In the genomic region with DNA sequence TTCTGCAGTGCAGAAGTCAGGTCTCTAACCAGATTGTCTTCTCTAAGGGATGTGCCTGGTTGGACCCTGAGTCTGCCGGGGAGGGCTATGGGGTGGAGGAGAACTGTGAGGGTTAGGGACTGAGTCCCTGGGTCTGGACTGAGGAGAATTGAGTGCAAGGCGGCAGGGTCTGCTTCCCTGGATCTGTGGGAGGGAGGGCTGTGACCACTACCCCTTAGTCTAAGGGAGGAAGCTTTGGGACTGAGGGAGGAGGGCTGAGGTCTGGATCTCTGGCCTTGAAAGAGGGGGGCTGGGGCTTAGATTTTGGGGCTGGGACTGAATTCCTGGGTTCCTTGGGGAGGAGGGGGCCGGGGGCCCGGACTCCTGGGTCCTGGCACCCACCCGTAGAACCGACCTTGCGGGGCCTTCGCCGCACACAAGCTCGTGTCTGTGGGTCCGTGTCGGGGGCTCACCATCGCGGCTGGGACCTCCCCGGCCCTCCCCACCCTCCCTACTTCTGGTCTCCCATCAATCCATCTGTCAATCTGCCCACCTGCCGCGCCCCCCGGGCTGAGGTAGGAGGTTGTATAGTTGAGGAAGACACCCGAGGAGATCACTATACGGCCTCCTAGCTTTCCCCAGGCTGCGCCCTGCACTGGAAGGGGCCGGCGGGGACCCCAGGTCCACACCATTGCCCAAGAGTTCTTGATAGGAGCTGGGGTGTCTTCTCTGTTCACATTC, we compare ENCODE assay signal across 9 mouse cellular contexts. TPM values are rescaled to one million over a fixed set of nuclear protein-coding genes. Genes with fewer than 3 reads are reported as not detected.
DNase-seq lines count a peak whose midpoint lies in the region; ATAC-seq lines count a peak whose summit lies in the region.
"Had no signal": no experiment of that assay in that cellular context is flagged by ENCODE, and none has a peak within 500 bp of the region (broad histone marks: within the 10 kb centered on the region; RNA-seq: fewer than 3 reads in every experiment).

No protein-coding gene starts in this region.

- H3K4me3 ChIP-seq in heart, embryonic 12.5 days, result peak overlapping the region; percentile 100
- H3K4me3 ChIP-seq in forebrain, embryonic 16.5 days (replicated peaks; ENCODE audit: low read length), result peak overlapping the region; percentile 97
- H3K4me3 ChIP-seq in liver, embryonic 15.5 days (replicated peaks), result no peak overlapping the region

- H3K27me3 ChIP-seq in heart, embryonic 12.5 days (replicated peaks), result no peaks in the 10 kb centered on the region
- no peaks in the 10 kb centered on the region for H3K27me3 ChIP-seq in forebrain, embryonic 16.5 days (replicated peaks; ENCODE audit: control insufficient read depth, insufficient read depth, low read length)
- H3K27me3 ChIP-seq in liver, embryonic 15.5 days, result peaks cover 42% of the 10 kb centered on the region

- H3K27ac ChIP-seq in heart, embryonic 12.5 days (ENCODE audit: poor library complexity, severe bottlenecking), result peak overlapping the region; percentile 100; the same call in 1 of the 2 replicates
- H3K27ac ChIP-seq in forebrain, embryonic 16.5 days (ENCODE audit: low read length), result peak overlapping the region; percentile 100; the same call in 1 of the 2 replicates
- no peak overlapping the region for H3K27ac ChIP-seq in liver, embryonic 15.5 days (replicated peaks)

- DNase-seq in heart, adult 8-10 months (ENCODE audit: low spot score), result no peak
- peak; percentile 33 for DNase-seq in cerebellum, adult 8-10 months
- DNase-seq in T-cell, adult 2 months (ENCODE audit: low spot score), result no peak
- DNase-seq in yolk sac, embryonic 10.5 days (ENCODE audit: low spot score), result no peak
- DNase-seq in layer of hippocampus, adult 11-12 months (ENCODE audit: low spot score), result no peak

- no peak for ATAC-seq in heart, embryonic 12.5 days (ENCODE audit: insufficient number of reproducible peaks, low FRiP score)
- ATAC-seq in forebrain, embryonic 16.5 days, result no peak
- ATAC-seq in liver, embryonic 15.5 days (ENCODE audit: insufficient read depth), result no peak

- H3K9me3 ChIP-seq in heart, embryonic 12.5 days (replicated peaks), result no peaks in the 10 kb centered on the region
- no peaks in the 10 kb centered on the region for H3K9me3 ChIP-seq in forebrain, embryonic 16.5 days (ENCODE audit: control insufficient read depth, low read length)
- H3K9me3 ChIP-seq in liver, embryonic 15.5 days (replicated peaks), result no peaks in the 10 kb centered on the region

- H3K9ac ChIP-seq in heart, embryonic 12.5 days, result peak overlapping the region; percentile 99
- H3K9ac ChIP-seq in forebrain, embryonic 16.5 days (replicated peaks; ENCODE audit: low read depth, low read length), result peak overlapping the region; percentile 100
- H3K9ac ChIP-seq in liver, embryonic 15.5 days, result no peak overlapping the region

- H3K4me1 ChIP-seq in heart, embryonic 12.5 days (replicated peaks), result peaks cover 60% of the 10 kb centered on the region
- peaks cover 42% of the 10 kb centered on the region for H3K4me1 ChIP-seq in forebrain, embryonic 16.5 days (replicated peaks; ENCODE audit: control insufficient read depth, insufficient read depth, low read length)
- H3K4me1 ChIP-seq in liver, embryonic 15.5 days (replicated peaks), result 0 out of 2 replicates have a peak, but pooled peaks cover 8% of the 10 kb centered on the region

- peaks cover 45% of the 10 kb centered on the region for H3K36me3 ChIP-seq in heart, embryonic 12.5 days
- H3K36me3 ChIP-seq in forebrain, embryonic 16.5 days (ENCODE audit: control insufficient read depth, insufficient read depth), result peaks cover 10% of the 10 kb centered on the region
- H3K36me3 ChIP-seq in liver, embryonic 15.5 days (replicated peaks), result no peaks in the 10 kb centered on the region

- WGBS in heart, embryonic 12.5 days, result 59% methylated on average over 23 of the region's 23 CpGs
- WGBS in forebrain, embryonic 16.5 days, result 57% methylated on average over 23 of the region's 23 CpGs
- 68% methylated on average over 23 of the region's 23 CpGs for WGBS in liver, embryonic 15.5 days (ENCODE audit: insufficient replicate concordance)

- peak overlapping the region; percentile 82 for H3K4me2 ChIP-seq in heart, embryonic 12.5 days
- peak overlapping the region; percentile 92 for H3K4me2 ChIP-seq in forebrain, embryonic 16.5 days (ENCODE audit: low read length)
- H3K4me2 ChIP-seq in liver, embryonic 15.5 days, result peak overlapping the region; percentile 55; the same call in 1 of the 2 replicates

RNA-seq across cellular contexts. Expression of a gene that starts 3.0 kb away (rescaled TPM):
- polyA plus RNA-seq in heart, embryonic 12.5 days (2016; fragmentation: Nextera tagmentation; extraction: Ambion mirVana), result 33.3 and 34.8 TPM in 2 replicates
- total RNA-seq in heart, adult 8-10 months (2022), result 10 to 100 TPM in 2 of 4 experiments, 1 to 10 TPM in 2; 8.9 to 14.9 (median 10.6) TPM
- 19.0 and 30.7 TPM in 2 replicates for polyA plus RNA-seq in forebrain, embryonic 16.5 days (2015; fragmentation: Nextera tagmentation; extraction: Ambion mirVana)
- 4.1 TPM in 2 replicates for polyA plus RNA-seq in liver, embryonic 15.5 days (2015; fragmentation: Nextera tagmentation; extraction: Ambion mirVana)

RNA-seq across cellular contexts. Expression of a gene that starts 25.0 kb away (rescaled TPM):
- polyA plus RNA-seq in heart, embryonic 12.5 days (2016; fragmentation: Nextera tagmentation; extraction: Ambion mirVana), result 0.80 and 1.0 TPM in 2 replicates
- under 1 TPM in 3 of 4 experiments, not detected in 1; 0.57 to 0.97 (median 0.75) TPM for total RNA-seq in heart, adult 8-10 months (2022)
- polyA plus RNA-seq in forebrain, embryonic 16.5 days (2015; fragmentation: Nextera tagmentation; extraction: Ambion mirVana), result 0.32 and 0.92 TPM in 2 replicates
- 0.03 and 0.05 TPM in 2 replicates for polyA plus RNA-seq in liver, embryonic 15.5 days (2015; fragmentation: Nextera tagmentation; extraction: Ambion mirVana)

RNA-seq across cellular contexts. Expression of a gene that starts 53.8 kb away (rescaled TPM):
- polyA plus RNA-seq in heart, embryonic 12.5 days (2016; fragmentation: Nextera tagmentation; extraction: Ambion mirVana), result not detected in 2 replicates
- total RNA-seq in heart, adult 8-10 months (2022), result not detected
- polyA plus RNA-seq in forebrain, embryonic 16.5 days (2015; fragmentation: Nextera tagmentation; extraction: Ambion mirVana), result not detected in 2 replicates
- 6.3 and 7.9 TPM in 2 replicates for polyA plus RNA-seq in liver, embryonic 15.5 days (2015; fragmentation: Nextera tagmentation; extraction: Ambion mirVana)
- total RNA-seq: left cerebral cortex, postnatal 10 days had no signal

RNA-seq across cellular contexts. Expression of a gene that starts 57.6 kb away (rescaled TPM):
- polyA plus RNA-seq in heart, embryonic 12.5 days (2016; fragmentation: Nextera tagmentation; extraction: Ambion mirVana), result not detected in 2 replicates
- total RNA-seq in heart, adult 8-10 months (2022), result under 1 TPM in 2 of 4 experiments, not detected in 2; 0.32 to 0.38 TPM
- polyA plus RNA-seq in forebrain, embryonic 16.5 days (2015; fragmentation: Nextera tagmentation; extraction: Ambion mirVana), result not detected in 2 replicates
- 3.4 and 3.5 TPM in 2 replicates for polyA plus RNA-seq in liver, embryonic 15.5 days (2015; fragmentation: Nextera tagmentation; extraction: Ambion mirVana)
- total RNA-seq: left cerebral cortex, postnatal 10 days had no signal

RNA-seq across cellular contexts. Expression of a gene that starts 57.7 kb away (rescaled TPM):
- not detected in 2 replicates for polyA plus RNA-seq in heart, embryonic 12.5 days (2016; fragmentation: Nextera tagmentation; extraction: Ambion mirVana)
- not detected for total RNA-seq in heart, adult 8-10 months (2022)
- polyA plus RNA-seq in forebrain, embryonic 16.5 days (2015; fragmentation: Nextera tagmentation; extraction: Ambion mirVana), result not detected in 2 replicates
- polyA plus RNA-seq in liver, embryonic 15.5 days (2015; fragmentation: Nextera tagmentation; extraction: Ambion mirVana), result not detected in 2 replicates
- total RNA-seq: left cerebral cortex, postnatal 10 days had no signal
